Mouse (Mus musculus): ENCODE data around the gene Hist1h2ab. TPM values are rescaled to one million over a fixed set of nuclear protein-coding genes. Genes with fewer than 3 reads are reported as not detected.

Gene Hist1h2ab
- total RNA-seq, 1 experiment from 2014 or later, result 76.6 TPM

- no peak for DNase-seq
Measured at GRCm38 (mm10) chr13:23738041-23738440, 12.9 kb upstream of the Hist1h2ab start.

- DNase-seq, result peak; percentile 85
Measured at GRCm38 (mm10) chr13:23738677-23739068, 12.3 kb upstream of the Hist1h2ab start, which contains the start of gene Hist1h1c. TSS of gene Hist1h1c (plus strand) at chr13:23738808.

GRCm38 (mm10) chr13:23739069-23739921, 11.6 kb upstream of the Hist1h2ab start:
- peak; percentile 88 for DNase-seq

- DNase-seq, result no peak
Measured at GRCm38 (mm10) chr13:23739922-23740252, 11.0 kb upstream of the Hist1h2ab start.

DNA sequence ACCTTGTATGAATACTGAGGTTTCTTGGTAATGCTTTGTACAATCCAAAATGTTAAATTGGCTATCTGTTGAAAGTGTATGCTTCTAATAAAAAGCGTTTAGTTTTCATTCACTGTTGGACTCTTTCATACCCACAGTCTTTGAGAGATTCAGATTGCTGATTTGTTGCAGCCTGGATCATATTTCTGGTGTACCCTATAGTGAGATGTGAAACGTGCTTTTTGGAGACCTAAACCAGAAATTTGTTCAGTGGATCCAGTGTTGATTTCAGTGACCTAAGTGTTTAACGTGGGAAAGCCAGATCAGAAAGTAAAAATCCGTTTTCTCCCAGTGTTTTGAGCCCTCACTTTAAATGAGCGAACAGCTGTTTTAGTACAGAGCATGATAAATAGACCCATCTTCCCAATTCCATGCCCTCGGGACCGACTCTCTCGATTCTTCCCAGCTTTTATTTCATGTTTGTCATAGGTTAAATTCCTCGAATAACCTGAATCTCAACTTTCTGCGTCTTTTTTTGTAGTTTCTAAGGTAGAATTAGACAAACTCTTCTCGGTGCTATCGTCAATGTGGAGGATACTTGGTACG, 10.6 kb upstream of the Hist1h2ab start:
- no peak for DNase-seq

DNA sequence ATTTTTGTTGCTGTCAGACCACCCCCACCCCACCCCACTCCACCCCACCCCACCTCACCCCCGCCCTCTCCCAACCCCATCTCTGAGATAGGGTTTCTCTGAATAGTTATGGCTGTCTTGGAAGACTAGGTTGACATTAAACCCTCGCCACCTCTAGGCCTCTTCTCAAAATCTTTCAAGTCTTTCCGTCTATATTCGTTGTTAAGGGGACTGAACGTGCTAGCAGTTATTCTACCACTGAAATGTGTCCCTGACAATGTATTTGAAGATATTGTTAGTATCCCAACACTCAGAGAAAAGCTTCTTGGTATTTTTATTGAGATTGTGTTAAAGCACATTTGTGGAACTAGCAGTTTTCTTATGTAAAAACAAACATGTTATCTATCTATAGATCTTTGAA, 10.0 kb upstream of the Hist1h2ab start:
- no peak for DNase-seq

DNA sequence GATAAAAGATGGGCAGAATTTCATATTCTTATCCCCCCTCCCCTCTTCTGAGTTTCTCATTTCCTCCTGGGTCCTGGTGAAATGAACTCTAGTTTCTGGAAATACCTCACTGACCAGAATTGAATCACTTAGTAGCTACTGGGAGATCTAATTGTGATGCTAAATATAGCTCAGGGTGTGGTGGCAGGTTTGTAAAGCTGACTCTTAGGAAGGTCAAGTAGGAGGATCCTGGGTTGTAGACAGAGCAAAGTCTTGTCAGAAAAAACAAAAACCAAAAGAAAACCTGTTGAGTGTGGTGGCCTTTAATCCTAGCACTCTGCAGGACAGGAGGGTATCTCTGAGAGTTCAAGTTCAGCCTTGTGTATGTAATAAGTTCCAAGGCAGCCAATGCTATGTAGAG, 8.9 kb upstream of the Hist1h2ab start:
- no peak for DNase-seq

DNA sequence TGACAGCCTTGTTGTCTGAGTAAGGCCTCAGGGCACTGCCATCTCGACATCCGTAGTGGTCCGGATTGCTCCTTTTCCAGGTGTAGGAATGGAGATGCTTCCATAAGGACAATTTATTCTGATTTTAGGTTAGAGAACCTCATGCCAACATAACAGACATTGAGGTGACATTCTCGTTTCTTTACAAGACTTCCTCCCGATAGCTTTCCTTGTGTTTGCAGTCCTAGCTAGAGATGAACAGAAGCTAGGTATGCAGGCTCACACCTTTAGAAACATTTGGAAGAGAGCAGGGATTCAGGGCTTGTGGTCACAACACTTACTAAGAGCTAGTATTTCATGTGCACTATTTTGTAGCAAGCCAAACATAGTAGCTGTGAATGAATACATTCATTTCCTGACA, 7.7 kb upstream of the Hist1h2ab start:
- DNase-seq, result no peak

GRCm38 (mm10) chr13:23743963-23744362, 7.0 kb upstream of the Hist1h2ab start:
- no peak for DNase-seq

- no peak for DNase-seq
Measured at GRCm38 (mm10) chr13:23744421-23745380, 6.2 kb upstream of the Hist1h2ab start.

GRCm38 (mm10) chr13:23745381-23746161, 5.4 kb upstream of the Hist1h2ab start, which contains the start of gene Hist1h3c:
TSS of gene Hist1h3c (minus strand) at chr13:23745602.
- peak; percentile 77 for DNase-seq

GRCm38 (mm10) chr13:23746201-23747080, 4.5 kb upstream of the Hist1h2ab start, which contains the start of gene Hist1h2bb:
TSS of gene Hist1h2bb (plus strand) at chr13:23746734.
- peak; percentile 52 for DNase-seq

DNA sequence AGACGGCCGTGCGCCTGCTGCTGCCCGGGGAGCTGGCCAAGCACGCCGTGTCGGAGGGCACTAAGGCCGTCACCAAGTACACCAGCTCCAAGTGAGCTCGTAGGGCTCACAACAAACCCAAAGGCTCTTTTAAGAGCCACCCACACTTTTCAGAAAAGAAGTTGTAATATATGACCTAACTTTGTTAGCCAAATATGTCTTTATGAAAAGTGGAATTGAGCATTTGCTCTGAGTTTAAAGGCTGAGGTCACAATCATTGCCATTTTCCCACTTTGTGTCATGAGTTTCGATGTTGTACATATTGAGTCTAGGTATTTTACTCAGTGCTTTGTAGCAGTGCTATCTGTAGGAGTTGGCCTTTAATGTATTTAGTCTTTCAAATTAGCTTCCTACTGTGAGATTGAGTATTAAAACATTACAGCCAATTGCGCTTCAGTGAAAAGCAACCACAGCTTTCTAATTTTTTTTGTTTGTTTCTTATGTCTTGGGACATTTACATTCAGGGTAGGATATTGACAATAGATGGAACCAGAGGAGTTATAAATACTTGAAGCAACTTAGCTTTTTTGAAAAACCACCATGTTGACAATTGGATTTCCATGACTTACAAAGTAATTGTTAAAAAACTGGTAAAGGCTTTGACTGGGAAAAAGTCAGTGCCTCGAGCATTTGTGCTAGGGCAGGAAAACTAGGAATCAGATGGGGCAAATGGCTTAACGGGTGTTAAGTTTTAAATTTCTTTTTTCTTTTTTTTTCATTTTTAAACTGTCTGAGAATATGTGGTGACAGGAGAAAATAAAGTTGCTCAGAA, 3.6 kb upstream of the Hist1h2ab start:
- no peak for DNase-seq

DNA sequence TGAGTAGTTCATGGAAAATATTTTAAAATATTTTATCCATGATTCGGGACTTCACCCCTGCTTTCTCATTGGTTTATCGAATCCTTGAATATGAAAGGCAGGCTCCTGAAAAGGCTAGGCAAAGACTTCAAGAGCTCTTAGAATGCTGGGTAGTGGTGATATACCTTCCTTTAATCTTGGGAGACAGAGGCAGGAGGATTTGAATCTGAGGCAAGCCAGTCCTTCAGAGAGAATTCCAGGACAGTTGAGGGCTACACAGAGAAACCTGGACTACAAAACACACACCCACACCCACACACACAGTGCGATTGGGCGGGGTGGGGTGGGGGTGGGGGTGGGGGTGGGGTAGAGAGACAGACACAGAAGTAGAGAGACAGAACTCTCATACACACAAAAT, 3.0 kb upstream of the Hist1h2ab start:
- DNase-seq, result no peak

DNA sequence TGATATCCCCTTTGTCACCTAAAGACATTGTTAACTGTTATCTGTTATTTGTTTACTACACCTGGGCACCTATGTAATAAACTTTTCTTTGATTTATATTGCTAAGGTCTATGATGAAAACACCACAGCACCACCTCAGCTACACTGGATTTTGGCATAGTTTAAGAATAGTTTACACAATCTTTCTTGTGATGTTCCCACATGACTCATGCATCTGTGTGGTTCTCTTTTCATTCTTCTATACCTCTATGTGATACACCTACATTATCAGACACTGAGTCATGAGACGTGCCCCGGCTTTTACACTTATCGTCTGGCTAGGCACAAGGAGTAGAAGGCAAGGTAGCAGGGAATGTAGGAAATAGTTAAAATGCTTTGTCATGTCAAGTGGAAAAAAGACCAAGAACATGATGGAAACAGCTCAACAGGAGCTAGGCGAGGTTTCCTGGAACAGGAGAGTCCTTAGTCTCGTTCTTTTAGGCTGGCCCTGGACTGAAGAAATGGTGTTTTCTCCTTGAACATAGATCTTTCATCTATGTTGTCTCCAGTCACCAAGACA, 1.3 kb upstream of the Hist1h2ab start:
- DNase-seq, result no peak

- no peak for DNase-seq
Measured at GRCm38 (mm10) chr13:23751478-23751956, 591 bp downstream of the Hist1h2ab start.

- peak; percentile 90 for DNase-seq
Measured at GRCm38 (mm10) chr13:23752067-23752741, 1.3 kb downstream of the Hist1h2ab start, which contains the start of gene Hist1h3b. TSS of gene Hist1h3b (plus strand) at chr13:23752267.

GRCm38 (mm10) chr13:23752742-23753172, 1.8 kb downstream of the Hist1h2ab start:
- no peak for DNase-seq

Data from adrenal gland, postnatal 25 days (tissue).